Mouse (Mus musculus) myocyte (in vitro differentiated cells): ENCODE measurements around the gene 1700013F07Rik.

ENCODE experiments used
- CEBPB ChIP-seq: IDR thresholded peaks from 2 replicates; pipeline ENCODE4 v1.6.1; 2011; ENCODE audit warnings: mild to moderate bottlenecking, moderate library complexity; ENCODE audit not compliant: poor library complexity, insufficient read depth, severe bottlenecking
- MAX ChIP-seq: IDR thresholded peaks from one replicate; pipeline ENCODE4 v1.6.1; 2011; ENCODE audit warnings: low read depth, mild to moderate bottlenecking, control low read depth
- MYOD1 ChIP-seq, 3 experiments: IDR thresholded peaks; one replicate each; pipeline ENCODE4 v1.6.1; 2011; ENCODE audit warnings: control low read depth in 2 of 3, low read depth in 2 of 3, mild to moderate bottlenecking in 2 of 3, moderate library complexity in 1 of 3; ENCODE audit not compliant: insufficient read length in 2 of 3, control insufficient read depth in 1 of 3
- MYOG ChIP-seq, 3 experiments: IDR thresholded peaks; one replicate each; pipeline ENCODE4 v1.6.1; 2011; ENCODE audit warnings: control low read depth in 2 of 3, low read depth in 2 of 3, mild to moderate bottlenecking in 2 of 3; ENCODE audit not compliant: insufficient read length in 2 of 3, control insufficient read depth in 1 of 3, insufficient read depth in 1 of 3
- POLR2A ChIP-seq: IDR thresholded peaks from one replicate; pipeline ENCODE4 v1.6.1; 2011; ENCODE audit warnings: low read depth, mild to moderate bottlenecking, control low read depth, moderate library complexity; ENCODE audit not compliant: insufficient read length
- POLR2AphosphoS2 ChIP-seq: IDR thresholded peaks from one replicate; pipeline ENCODE4 v1.6.1; 2011; ENCODE audit warnings: low read depth, control low read depth; ENCODE audit not compliant: insufficient read length
- SRF ChIP-seq: IDR thresholded peaks from one replicate; pipeline ENCODE4 v1.6.1; 2011; ENCODE audit warnings: low read depth; ENCODE audit not compliant: control insufficient read depth, insufficient read length
- TCF12 ChIP-seq: IDR thresholded peaks from one replicate; pipeline ENCODE4 v1.6.1; 2011; ENCODE audit warnings: mild to moderate bottlenecking, control low read depth; ENCODE audit not compliant: poor library complexity, insufficient read depth, severe bottlenecking
- USF1 ChIP-seq: IDR thresholded peaks from one replicate; pipeline ENCODE4 v1.6.1; 2011; ENCODE audit warnings: low read depth, mild to moderate bottlenecking, control low read depth, moderate library complexity

DNA sequence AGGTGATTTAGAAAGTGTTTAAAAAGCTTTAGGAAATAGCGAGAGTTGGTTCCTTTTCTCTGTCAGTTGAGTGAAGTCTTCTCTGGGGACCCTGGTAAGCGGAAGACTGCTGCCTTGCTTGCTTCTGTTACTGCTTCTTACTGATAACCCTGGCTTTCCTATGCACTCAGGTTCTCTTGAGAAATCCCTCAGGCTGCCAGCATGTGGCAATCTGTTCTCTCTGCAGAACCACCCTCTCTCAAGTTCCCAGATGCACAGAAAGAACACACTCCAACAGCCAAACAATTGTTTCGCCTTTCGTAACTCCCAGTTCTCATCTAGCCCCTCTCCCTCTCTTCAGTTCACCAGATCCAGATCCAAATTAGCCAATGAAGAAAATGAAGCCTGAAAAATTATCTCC, 23.9 kb downstream of the 1700013F07Rik start:
- TF ChIP-seq POLR2AphosphoS2 (no peak), SRF (no peak), POLR2A (no peak), MAX (no peak), CEBPB (no peak), TCF12 (no peak), MYOD1 (IDR thresholded peaks at IDR 0.05; ENCODE audit: control insufficient read depth in 1 of 3, insufficient read length in 2 of 3, low read depth in 2 of 3) (no peak), MYOG (IDR thresholded peaks at IDR 0.05; ENCODE audit: control insufficient read depth in 1 of 3, insufficient read depth in 1 of 3, insufficient read length in 2 of 3, low read depth in 2 of 3) (no peak), USF1 (no peak)
